Mouse (Mus musculus) liver, adult 2 months (tissue): ENCODE data around the gene Hexa.

Source experiments
- CTCF ChIP-seq: fragments of 200-500 bp; IDR thresholded peaks from 2 replicates; pipeline ENCODE4 v1.5.1; 2011; ENCODE audit warnings: low read depth, low read length, control low read depth
- POLR2A ChIP-seq: fragments of 200-500 bp; IDR thresholded peaks from 2 replicates; pipeline ENCODE4 v1.6.1; 2011; ENCODE audit warnings: low read length, control low read depth; ENCODE audit not compliant: insufficient read depth; ENCODE audit errors: extremely low read depth

DNA sequence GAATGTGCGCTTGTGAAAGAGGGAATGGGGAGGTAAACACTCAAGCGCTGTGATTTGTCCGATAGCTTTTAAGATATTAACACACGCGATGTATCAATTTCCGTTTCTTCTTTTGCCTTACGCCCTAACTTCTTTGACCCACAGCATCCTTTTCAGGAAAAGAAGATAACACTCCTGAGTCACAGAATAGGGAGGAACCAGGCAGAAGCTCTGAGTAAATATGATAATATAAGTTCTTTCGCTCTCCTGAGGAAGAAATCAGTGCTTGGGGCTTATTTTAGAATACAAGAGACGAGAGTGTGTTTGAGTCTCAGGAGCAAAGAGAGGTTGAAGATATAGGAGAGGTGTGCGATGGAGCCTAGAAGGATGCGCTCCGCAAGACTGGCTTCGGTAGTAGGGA is 38.1 kb downstream of the Hexa start:
- no peak for TF ChIP-seq CTCF
- no peak for TF ChIP-seq POLR2A
